ENCODE assay signal across 12 mouse cellular contexts in genomic region chr16:30177769-30178168, GRCm38 (mm10).
"Had no signal": no experiment of that assay in that cellular context is flagged by ENCODE, and none has a peak within 500 bp of the region (broad histone marks: within the 10 kb centered on the region; RNA-seq: fewer than 3 reads in every experiment).

No protein-coding gene starts in this region.

- H3K4me3 ChIP-seq: layer of hippocampus, adult 2 months; liver, embryonic 15.5 days had no signal

- H3K27ac ChIP-seq: kidney, postnatal 0 days; layer of hippocampus, adult 2 months; liver, embryonic 15.5 days; stomach, postnatal 0 days had no signal

- H3K9me3 ChIP-seq: liver, embryonic 15.5 days had no signal

- H3K36me3 ChIP-seq: liver, embryonic 15.5 days had no signal

- H3K9ac ChIP-seq: liver, embryonic 15.5 days had no signal

- DNase-seq: kidney, adult 8-10 months; kidney, postnatal 4 days; lung, adult 2 months; right cerebral cortex, adult 18-20 months had no signal

- ATAC-seq: lung, postnatal 0 days; midbrain, embryonic 16.5 days had no signal

- H3K4me2 ChIP-seq: liver, embryonic 11.5 days; liver, embryonic 15.5 days; midbrain, embryonic 11.5 days had no signal

- H3K27me3 ChIP-seq: liver, embryonic 15.5 days had no signal
